Mouse (Mus musculus) sigmoid colon, adult 10 weeks (tissue): ENCODE results near the gene Ywhah. TPM values are rescaled to one million over a fixed set of nuclear protein-coding genes. Genes with fewer than 3 reads are reported as not detected.

Experiments used
- polyA plus RNA-seq: library from polyadenylated mRNA; stranded (reverse); fragments of 350-450 nt; fragmentation: Illumina TruSeq; extraction: RNeasy Lipid Tissue Mini Kit (QIAGEN cat#74804); gene quantifications from one replicate; pipeline ENCODE4 v1.2.3, GENCODE M21; 2014; ENCODE audit warnings: low read depth, low replicate concordance

The Ywhah gene
- polyA plus RNA-seq, result 579 TPM

DNA sequence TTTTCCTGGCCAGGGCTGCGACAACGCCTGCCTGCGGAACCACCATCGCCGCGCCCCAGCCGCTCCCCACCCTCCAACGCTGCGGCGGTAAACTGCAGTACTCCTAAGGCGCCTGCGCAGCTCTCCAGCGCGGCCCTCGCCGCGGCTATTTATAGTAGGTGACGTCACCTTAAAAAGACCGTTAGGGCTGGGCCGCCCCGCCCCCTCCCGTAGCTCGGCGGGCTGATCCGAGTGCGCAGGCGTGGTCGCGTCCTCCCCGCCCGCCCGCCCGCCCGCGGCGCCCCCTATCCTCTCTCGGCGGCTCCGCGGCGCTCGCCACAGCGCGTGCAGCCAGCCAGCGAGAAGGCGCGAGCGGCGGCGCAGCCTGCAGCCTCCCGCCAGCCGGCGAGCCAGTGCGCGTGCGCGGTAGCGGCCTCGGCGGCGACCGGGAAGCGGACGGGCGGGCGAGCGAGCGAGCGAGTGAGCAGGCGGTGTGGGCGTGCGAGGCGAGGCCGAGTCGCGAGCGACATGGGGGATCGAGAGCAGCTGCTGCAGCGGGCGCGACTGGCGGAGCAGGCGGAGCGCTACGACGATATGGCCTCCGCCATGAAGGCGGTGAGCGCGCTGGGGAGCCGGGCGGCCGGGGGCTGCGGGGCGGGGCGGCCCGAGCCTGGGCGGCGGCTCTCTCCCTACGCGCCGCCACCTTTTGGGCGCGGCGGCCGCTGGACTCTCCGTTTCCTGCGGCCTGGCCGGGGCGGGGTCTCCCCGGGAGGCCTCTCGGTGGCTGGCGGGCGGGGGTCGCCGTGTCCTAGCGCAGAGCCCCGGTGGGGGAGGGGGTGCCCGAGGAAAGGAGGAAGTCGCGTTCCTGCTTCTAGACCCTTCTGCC, at the start of gene Ywhah:
Ywhah (plus strand) TSS at position 256 of the 865 bp plus-strand sequence.

Other genes starting within 250 kb of the Ywhah start
- gene Pisd, start 233.2 kb upstream of the Ywhah start, polyA plus RNA-seq, result 14.4 TPM
- gene Gm20671, start 191.7 kb upstream of the Ywhah start, polyA plus RNA-seq, result not detected
- gene Prr14l, start 164.6 kb upstream of the Ywhah start, polyA plus RNA-seq, result 18.9 TPM
- gene Depdc5, start 155.1 kb upstream of the Ywhah start, polyA plus RNA-seq, result 44.0 TPM
- gene Slc5a1, start 85.4 kb downstream of the Ywhah start, polyA plus RNA-seq, result 103 TPM
- 1.8 TPM for gene Spon2, start 199.6 kb downstream of the Ywhah start, polyA plus RNA-seq